Mouse (Mus musculus) thymus, adult 2 months (tissue): ENCODE data around the gene Xrcc4.

Experiments
- CTCF ChIP-seq: fragments of 200-500 bp; IDR thresholded peaks from 2 replicates; pipeline ENCODE4 v1.5.1; 2012; ENCODE audit warnings: mild to moderate bottlenecking, control low read depth, low read length, moderate library complexity, borderline replicate concordance; ENCODE audit not compliant: control insufficient read depth, poor library complexity, insufficient read depth; ENCODE audit errors: extremely low read depth
- POLR2A ChIP-seq: fragments of 200-500 bp; IDR thresholded peaks from 2 replicates; pipeline ENCODE4 v1.6.1; 2012; ENCODE audit warnings: mild to moderate bottlenecking, low read length, control low read depth, moderate library complexity; ENCODE audit not compliant: control insufficient read depth, poor library complexity, insufficient read depth; ENCODE audit errors: extremely low read depth

DNA sequence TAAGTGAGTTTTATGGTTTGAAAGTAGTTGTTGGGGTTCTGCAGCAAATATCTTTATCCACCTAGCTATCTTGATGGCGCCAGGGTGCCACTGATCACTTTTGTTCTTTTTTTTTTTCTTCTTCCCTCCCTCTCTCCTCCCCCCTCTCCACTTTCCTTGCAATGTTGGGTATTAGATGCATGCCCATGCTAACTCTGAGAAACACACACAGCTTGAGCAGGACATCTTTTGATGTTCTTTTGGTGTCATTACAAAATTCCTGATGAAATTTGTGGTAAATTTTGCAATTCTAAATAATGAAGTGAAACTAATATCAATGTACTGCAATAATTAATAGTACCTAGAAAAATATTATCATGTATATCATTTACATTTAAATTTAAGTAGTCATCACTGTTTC, 205.9 kb downstream of the Xrcc4 start:
- TF ChIP-seq CTCF (no peak), POLR2A (no peak)
